Mouse (Mus musculus): ENCODE results near the gene Lrmda. TPM values are rescaled to one million over a fixed set of nuclear protein-coding genes. Genes with fewer than 3 reads are reported as not detected.

The Lrmda gene
- polyA plus RNA-seq, 1 experiment: 20.1 TPM

DNA sequence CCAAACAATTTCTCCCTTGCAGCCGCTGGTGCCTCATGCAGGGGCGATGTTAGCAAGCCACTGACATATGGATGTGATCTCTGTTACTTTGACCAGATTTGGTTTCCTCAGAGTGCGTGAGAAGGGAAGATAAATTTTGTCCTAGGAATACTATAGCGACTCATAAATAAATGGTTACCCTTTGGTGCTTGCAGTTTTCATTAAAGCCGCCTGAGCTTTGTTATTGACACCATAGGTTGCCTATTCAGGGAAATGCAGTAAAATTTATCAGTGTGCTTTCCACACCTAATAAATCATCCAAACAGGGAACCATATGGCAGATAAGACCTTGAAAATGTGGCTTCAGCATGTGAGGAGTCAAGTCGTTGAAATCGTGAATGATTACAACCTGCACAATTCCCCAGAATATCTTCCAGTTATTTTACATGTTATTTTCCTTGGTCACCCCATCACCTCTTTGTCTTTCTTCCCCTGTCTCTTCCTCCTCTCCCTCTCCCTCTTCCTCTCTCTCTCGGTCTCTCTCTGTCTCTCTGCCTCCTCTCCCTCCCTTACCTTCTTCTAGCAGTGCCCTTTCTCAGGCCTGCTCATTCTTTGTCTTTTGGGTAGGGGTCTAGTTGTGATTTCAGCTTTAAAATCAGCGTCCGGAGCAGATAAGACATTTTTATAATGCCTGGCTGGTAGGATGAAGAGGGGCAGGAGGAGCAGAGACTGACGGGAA lies 148.7 kb downstream of the Lrmda start:
- Histone ChIP-seq H3K4me3 (ENCODE audit: insufficient read depth, low read length) (no peak overlapping the region), H3K4me1 (ENCODE audit: control insufficient read depth, insufficient read depth, low read length) (peaks cover 13% of the 10 kb centered on the region; the same call in 1 of the 2 replicates), H3K27ac (ENCODE audit: insufficient read depth, low read depth, low read length) (no peak overlapping the region)
- TF ChIP-seq POLR2A (IDR thresholded peaks at IDR 0.05; ENCODE audit: borderline replicate concordance, low read depth, low read length): no peak
- TF ChIP-seq CTCF (IDR thresholded peaks at IDR 0.05; ENCODE audit: low read depth, low read length): no peak

DNA sequence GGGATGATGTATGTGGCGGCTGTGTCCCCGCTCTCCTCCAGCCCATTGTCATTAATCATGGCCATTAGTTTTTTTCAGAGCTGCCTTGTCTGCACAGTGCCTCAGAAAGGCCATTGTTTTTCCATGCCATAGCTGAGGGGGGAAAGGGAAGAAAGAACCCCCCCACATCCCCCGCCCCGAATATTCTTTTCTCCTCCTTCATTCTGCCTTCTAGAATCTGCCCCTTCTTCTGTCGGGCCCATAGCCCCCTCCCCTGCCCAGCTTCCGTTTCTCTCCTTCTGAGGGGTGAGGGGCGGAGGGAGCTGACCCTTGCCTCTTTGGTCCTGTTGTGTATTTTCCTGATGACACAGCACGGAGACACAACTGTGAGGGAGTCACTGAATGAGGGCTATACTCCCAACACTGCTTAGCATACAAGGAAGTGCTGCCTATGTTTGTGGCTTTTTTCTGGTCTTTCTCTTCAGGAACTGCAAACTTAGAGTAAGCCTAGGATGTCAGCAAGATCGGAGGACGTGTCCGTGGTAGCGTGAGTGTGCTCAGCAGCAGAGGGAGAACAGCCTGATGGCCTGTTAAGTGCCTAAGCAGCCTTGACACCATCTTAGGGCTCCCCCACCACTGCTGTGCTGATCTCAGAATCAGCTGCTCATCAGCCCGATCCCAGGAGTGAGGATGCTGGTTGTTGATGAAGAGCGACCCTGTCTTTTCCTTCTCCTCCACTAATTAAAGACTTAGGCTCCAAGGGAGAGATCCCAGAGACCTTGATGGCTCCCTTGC lies 149.5 kb downstream of the Lrmda start:
- Histone ChIP-seq H3K4me3 (ENCODE audit: insufficient read depth, low read length) (no peak overlapping the region), H3K27ac (ENCODE audit: insufficient read depth, low read depth, low read length) (no peak overlapping the region), H3K4me1 (ENCODE audit: control insufficient read depth, insufficient read depth, low read length) (peaks cover 13% of the 10 kb centered on the region; the same call in 1 of the 2 replicates)
- no peak for TF ChIP-seq POLR2A (IDR thresholded peaks at IDR 0.05; ENCODE audit: borderline replicate concordance, low read depth, low read length)
- no peak for TF ChIP-seq CTCF (IDR thresholded peaks at IDR 0.05; ENCODE audit: low read depth, low read length)

DNA sequence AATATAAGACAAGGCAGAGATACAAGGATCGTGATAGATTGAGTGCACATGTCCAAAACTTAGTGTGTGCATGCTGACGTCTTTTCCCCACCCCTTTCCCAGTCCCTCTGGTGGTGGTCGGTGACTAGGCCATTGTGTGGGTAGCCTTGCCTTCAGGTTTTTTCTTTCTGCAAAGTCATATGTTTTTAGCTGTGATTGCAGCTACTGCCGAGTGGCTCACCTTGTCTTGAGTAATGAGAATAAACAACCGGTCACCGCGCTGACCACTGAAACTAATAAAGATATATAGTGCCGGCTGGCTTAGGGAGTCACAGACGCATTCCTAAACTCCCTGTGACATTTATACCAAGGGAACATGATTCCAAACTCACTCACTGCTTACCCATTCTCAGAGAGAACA lies 155.2 kb downstream of the Lrmda start:
- Histone ChIP-seq H3K27ac (ENCODE audit: insufficient read depth, low read depth, low read length) (no peak overlapping the region), H3K4me3 (ENCODE audit: insufficient read depth, low read length) (no peak overlapping the region), H3K4me1 (ENCODE audit: control insufficient read depth, insufficient read depth, low read length) (no peaks in the 10 kb centered on the region)
- TF ChIP-seq CTCF (IDR thresholded peaks at IDR 0.05; ENCODE audit: low read depth, low read length): no peak

DNA sequence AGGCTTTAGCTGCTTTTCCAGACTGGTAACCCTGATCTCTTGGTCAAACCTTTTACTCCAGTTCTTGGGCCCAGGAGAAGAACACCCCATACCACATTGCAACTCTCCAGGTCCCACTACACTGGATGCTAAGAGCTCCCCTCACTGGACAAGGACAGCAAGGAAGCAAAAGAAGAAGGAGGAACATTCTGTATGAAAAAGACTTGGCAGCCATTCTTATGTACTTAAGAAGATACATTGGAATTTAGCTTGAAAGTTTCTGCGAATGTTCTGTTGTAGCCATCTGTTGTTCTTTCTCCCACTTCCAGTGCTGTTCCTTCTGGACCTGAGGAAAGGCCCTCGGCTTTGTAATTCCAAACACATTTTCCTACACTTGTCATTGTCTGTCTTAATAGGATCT lies 160.2 kb downstream of the Lrmda start:
- Histone ChIP-seq H3K27ac (ENCODE audit: insufficient read depth, low read depth, low read length) (no peak overlapping the region), H3K4me3 (ENCODE audit: insufficient read depth, low read length) (no peak overlapping the region), H3K4me1 (ENCODE audit: control insufficient read depth, insufficient read depth, low read length) (peaks cover 10% of the 10 kb centered on the region)
- TF ChIP-seq CTCF (IDR thresholded peaks at IDR 0.05; ENCODE audit: low read depth, low read length): no peak

DNA sequence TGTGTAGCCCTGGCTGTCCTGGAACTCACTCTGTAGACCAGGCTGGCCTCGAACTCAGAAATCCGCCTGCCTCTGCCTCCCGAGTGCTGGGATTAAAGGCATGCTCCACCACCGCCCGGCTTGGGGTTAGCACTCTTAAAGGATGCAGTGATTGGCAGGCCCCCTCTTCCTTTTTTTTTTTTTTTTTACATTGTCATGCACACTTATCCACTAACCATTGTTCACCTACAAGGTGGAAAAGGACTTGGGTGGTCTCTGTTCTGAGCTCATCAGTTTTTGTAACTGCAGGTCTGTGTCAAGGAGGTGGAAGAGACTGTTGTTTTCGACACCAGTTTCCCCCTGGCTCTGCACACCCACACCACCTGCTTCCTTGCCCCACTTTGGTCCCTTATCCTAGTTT lies 162.0 kb downstream of the Lrmda start:
- Histone ChIP-seq H3K27ac (ENCODE audit: insufficient read depth, low read depth, low read length) (no peak overlapping the region), H3K4me3 (ENCODE audit: insufficient read depth, low read length) (no peak overlapping the region), H3K4me1 (ENCODE audit: control insufficient read depth, insufficient read depth, low read length) (peaks cover 13% of the 10 kb centered on the region)
- TF ChIP-seq CTCF (IDR thresholded peaks at IDR 0.05; ENCODE audit: low read depth, low read length) (no peak), POLR2A (IDR thresholded peaks at IDR 0.05; ENCODE audit: borderline replicate concordance, low read depth, low read length) (no peak)

DNA sequence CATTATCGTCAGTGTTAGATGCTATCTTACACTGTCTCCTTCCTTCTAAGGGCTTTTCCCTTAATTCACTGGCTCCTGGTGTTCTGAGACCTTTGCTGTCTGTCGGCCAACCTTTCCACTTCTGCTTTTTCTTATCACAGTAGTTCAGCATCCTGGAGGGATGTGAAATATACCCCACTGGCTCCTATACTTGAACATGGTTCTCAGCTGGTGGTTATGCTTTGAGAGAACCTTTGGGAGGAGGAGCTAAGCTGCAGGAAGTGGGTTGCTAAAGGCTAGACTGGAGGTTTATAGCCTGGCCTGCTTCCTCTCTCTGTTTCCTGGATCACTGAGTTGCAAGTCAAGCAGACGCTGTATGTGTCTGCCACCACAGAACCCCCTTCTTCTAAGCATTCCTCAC lies 163.7 kb downstream of the Lrmda start:
- H3K4me3 ChIP-seq (ENCODE audit: insufficient read depth, low read length): no peak overlapping the region
- TF ChIP-seq CTCF (IDR thresholded peaks at IDR 0.05; ENCODE audit: low read depth, low read length) (no peak), POLR2A (IDR thresholded peaks at IDR 0.05; ENCODE audit: borderline replicate concordance, low read depth, low read length) (no peak)
- H3K4me1 ChIP-seq (ENCODE audit: control insufficient read depth, insufficient read depth, low read length): peaks cover 13% of the 10 kb centered on the region
- no peak overlapping the region for H3K27ac ChIP-seq (ENCODE audit: insufficient read depth, low read depth, low read length)

DNA sequence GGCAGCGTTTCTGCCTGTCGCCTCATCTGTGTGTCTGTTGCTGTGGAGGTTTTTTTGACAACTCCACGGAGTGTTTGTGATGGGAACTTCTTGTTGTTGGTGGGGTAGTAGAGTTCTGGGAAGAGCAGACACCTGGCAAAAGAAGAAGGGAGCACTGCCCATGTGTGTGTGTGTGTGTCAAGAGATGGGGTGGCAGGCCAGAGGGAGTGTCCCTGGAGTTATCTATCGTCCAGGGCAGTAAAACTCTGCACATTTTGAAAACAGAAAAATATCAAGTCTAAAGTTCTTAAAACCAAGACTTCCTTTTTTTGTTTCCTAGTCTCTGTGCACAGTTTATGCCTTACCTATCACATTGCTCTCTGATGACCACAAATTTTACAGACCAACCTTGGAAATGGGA lies 165.9 kb downstream of the Lrmda start:
- H3K27ac ChIP-seq (ENCODE audit: insufficient read depth, low read depth, low read length): no peak overlapping the region
- no peak overlapping the region for H3K4me3 ChIP-seq (ENCODE audit: insufficient read depth, low read length)
- TF ChIP-seq CTCF (IDR thresholded peaks at IDR 0.05; ENCODE audit: low read depth, low read length) (no peak), POLR2A (IDR thresholded peaks at IDR 0.05; ENCODE audit: borderline replicate concordance, low read depth, low read length) (no peak)
- peaks cover 13% of the 10 kb centered on the region for H3K4me1 ChIP-seq (ENCODE audit: control insufficient read depth, insufficient read depth, low read length)

DNA sequence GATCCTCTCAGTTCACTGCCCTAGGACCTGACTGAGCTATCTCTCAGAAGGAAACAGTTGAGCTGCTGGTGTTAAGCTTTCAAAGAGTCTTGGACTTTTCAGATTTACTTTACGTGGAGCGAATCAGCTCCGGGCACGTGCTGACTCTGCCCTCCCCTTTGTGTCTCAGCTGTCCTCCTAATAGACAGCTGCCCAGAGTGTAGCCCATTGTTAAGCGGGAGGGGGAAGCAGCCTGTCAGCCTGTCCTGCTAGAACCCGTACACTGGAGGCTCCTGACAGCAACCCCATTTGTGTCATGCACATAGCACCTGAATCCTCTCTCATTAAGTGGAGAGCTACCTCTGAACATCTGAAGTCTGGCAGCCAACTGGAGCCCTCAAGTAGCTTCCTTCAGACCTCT lies 170.6 kb downstream of the Lrmda start:
- Histone ChIP-seq H3K4me1 (ENCODE audit: control insufficient read depth, insufficient read depth, low read length) (peaks cover 3% of the 10 kb centered on the region; the same call in 1 of the 2 replicates), H3K4me3 (ENCODE audit: insufficient read depth, low read length) (no peak overlapping the region), H3K27ac (ENCODE audit: insufficient read depth, low read depth, low read length) (no peak overlapping the region)
- no peak for TF ChIP-seq POLR2A (IDR thresholded peaks at IDR 0.05; ENCODE audit: borderline replicate concordance, low read depth, low read length)
- TF ChIP-seq CTCF (IDR thresholded peaks at IDR 0.05; ENCODE audit: low read depth, low read length): no peak

DNA sequence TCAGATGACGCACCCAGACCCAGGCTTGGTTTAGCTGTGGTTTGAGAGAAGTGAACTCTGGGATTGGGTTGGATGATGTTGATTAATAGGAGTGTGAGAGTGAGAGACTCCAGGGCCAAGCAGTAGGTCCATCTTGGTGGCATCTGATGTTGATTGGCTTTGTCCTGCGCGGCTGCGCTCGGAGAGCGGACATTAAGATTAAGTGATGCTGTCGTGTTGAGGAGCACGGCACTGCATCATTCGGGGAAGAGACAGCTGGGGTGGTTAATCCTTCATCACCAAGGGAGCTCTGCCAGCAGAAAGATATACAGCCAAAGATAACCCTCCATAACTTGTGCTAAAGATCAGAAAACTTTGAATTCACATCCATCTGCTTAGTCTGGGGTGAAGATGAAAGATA lies 172.7 kb downstream of the Lrmda start:
- TF ChIP-seq POLR2A (IDR thresholded peaks at IDR 0.05; ENCODE audit: borderline replicate concordance, low read depth, low read length) (no peak), CTCF (IDR thresholded peaks at IDR 0.05; ENCODE audit: low read depth, low read length) (no peak)
- Histone ChIP-seq H3K4me3 (ENCODE audit: insufficient read depth, low read length) (no peak overlapping the region), H3K27ac (ENCODE audit: insufficient read depth, low read depth, low read length) (no peak overlapping the region), H3K4me1 (ENCODE audit: control insufficient read depth, insufficient read depth, low read length) (no peaks in the 10 kb centered on the region)

DNA sequence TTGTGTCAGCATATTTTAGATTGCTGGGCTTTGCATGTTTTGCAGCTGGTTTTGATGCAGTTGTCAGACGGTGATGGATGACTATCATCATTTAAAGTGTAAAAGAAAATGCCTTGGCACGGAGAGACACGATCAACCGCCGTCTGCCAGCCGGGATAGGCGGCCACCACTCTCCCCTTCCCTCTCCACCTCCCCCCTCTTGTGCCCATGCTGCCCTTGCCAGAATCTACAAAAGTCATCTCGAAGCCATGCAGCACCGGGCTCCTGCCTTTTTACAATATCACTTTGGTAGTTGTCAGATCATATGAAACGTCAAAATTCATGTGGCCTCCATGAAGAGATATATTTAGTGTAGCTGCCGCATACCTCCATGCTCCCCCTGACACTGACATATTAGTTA lies 178.5 kb downstream of the Lrmda start:
- Histone ChIP-seq H3K27ac (ENCODE audit: insufficient read depth, low read depth, low read length) (no peak overlapping the region), H3K4me1 (ENCODE audit: control insufficient read depth, insufficient read depth, low read length) (no peaks in the 10 kb centered on the region), H3K4me3 (ENCODE audit: insufficient read depth, low read length) (no peak overlapping the region)
- TF ChIP-seq POLR2A (IDR thresholded peaks at IDR 0.05; ENCODE audit: borderline replicate concordance, low read depth, low read length) (no peak), CTCF (IDR thresholded peaks at IDR 0.05; ENCODE audit: low read depth, low read length) (no peak)
